Mouse (Mus musculus): ENCODE measurements around the gene Lrrc15.

DNA sequence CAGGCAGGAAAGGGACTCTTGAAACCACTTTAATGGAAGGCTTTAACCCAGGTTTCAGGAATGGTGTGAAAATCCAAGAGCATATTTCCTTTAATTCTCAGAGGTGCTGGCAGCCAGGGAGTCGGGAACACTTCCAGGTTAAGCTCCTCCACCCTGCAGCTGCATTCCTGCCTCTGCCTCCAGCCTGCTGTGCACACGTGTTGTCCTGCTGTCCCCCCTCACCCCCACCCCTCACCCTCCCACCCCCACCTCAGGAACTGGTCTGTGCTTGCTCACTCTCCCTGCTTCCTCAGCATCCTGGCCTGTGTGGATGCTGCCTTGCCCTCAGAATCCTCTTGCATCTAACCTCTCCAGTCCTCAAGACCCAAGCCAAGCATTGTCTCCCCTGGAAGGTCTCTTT is 41.4 kb downstream of the Lrrc15 start:
- TF ChIP-seq CTCF (IDR thresholded peaks at IDR 0.05; ENCODE audit: control insufficient read depth, insufficient read depth, insufficient replicate concordance, low read depth, low read length) = no peak
- no peak for TF ChIP-seq POLR2A (IDR thresholded peaks at IDR 0.05; ENCODE audit: control insufficient read depth, low read depth, low read length)

Measured in testis, adult 2 months (tissue).